Mouse (Mus musculus) hindbrain, postnatal 0 days (tissue): ENCODE results near the gene Ap2a2. TPM values are rescaled to one million over a fixed set of nuclear protein-coding genes. Genes with fewer than 3 reads are reported as not detected.

Experiments used
- ATAC-seq: fragments of 200-750 bp; cut with Nextera tagmentation; 2 replicates; pipeline ENCODE4 v1.8.0; 2017; ENCODE audit warnings: mild to moderate bottlenecking, moderate TSS enrichment, moderate library complexity
- DNase-seq: peaks from one replicate; pipeline ENCODE4 v3.0.0-alpha.2; 2015; ENCODE audit warnings: low spot score
- H3K27ac ChIP-seq: fragments of 300-500 bp; sonication (generic); 2 replicates; pipeline ENCODE4 v1.5.1; 2014; ENCODE audit warnings: mild to moderate bottlenecking
- H3K27me3 ChIP-seq: fragments of 300-500 bp; sonication (generic); 2 replicates; pipeline ENCODE4 v1.6.1; 2014; ENCODE audit warnings: low read length, mixed read lengths; ENCODE audit not compliant: insufficient read depth
- H3K36me3 ChIP-seq: fragments of 300-500 bp; sonication (generic); 2 replicates; pipeline ENCODE4 v1.6.1; 2014; ENCODE audit warnings: low read length, mixed read lengths; ENCODE audit not compliant: insufficient read depth
- H3K4me1 ChIP-seq: fragments of 300-500 bp; sonication (generic); 2 replicates; pipeline ENCODE4 v1.6.1; 2014; ENCODE audit warnings: antibody characterized with exemption, low read length, mixed read lengths; ENCODE audit not compliant: insufficient read depth
- H3K4me2 ChIP-seq: fragments of 300-500 bp; sonication (generic); 2 replicates; pipeline ENCODE4 v1.6.1; 2014; ENCODE audit warnings: low read depth, mild to moderate bottlenecking, low read length, moderate library complexity, mixed read lengths
- H3K4me3 ChIP-seq: fragments of 300-500 bp; sonication (generic); 2 replicates; pipeline ENCODE4 v1.5.1; 2014; ENCODE audit warnings: low read length
- H3K9ac ChIP-seq: fragments of 300-500 bp; sonication (generic); replicated peaks from 2 replicates; pipeline ENCODE4 v1.6.1; 2014; ENCODE audit warnings: mild to moderate bottlenecking, low read length, moderate library complexity, mixed read lengths
- H3K9me3 ChIP-seq: fragments of 300-500 bp; sonication (generic); 2 replicates; pipeline ENCODE4 v1.6.1; 2016; ENCODE audit warnings: low read length, mixed read lengths
- CTCF ChIP-seq: IDR thresholded peaks from 2 replicates; pipeline ENCODE4 v1.5.1; 2016; ENCODE audit warnings: antibody characterized with exemption, control low read depth, low read depth
- WGBS: fragments of 180-500 bp; shearing (Covaris S2); extraction: QIAGEN DNeasy Blood & Tissue Kit; methylation state at CpG from one replicate; pipeline ENCODE4 v1.1.7; 2014; 5-methylcytosine and 5-hydroxymethylcytosine counted together
- microRNA-seq, 2 experiments: library from miRNA; unstranded; fragments of <30 nt; microRNA quantifications; one replicate each; pipeline ENCODE4; 2016
- polyA plus RNA-seq: library from polyadenylated mRNA; unstranded; fragments of >200 nt; fragmentation: Nextera tagmentation; extraction: Ambion mirVana; gene quantifications from 2 replicates; pipeline ENCODE4 v1.2.1, GENCODE M21; 2015
- total RNA-seq: library from RNA; depleted of rRNA; stranded (reverse); fragments of >200 nt; gene quantifications from 2 replicates; pipeline ENCODE4 v1.2.3, GENCODE M21; 2014; rRNA removed

The Ap2a2 gene
- total and polyA plus RNA-seq, 2 experiments from 2014 or later = 115 to 209 TPM

DNA sequence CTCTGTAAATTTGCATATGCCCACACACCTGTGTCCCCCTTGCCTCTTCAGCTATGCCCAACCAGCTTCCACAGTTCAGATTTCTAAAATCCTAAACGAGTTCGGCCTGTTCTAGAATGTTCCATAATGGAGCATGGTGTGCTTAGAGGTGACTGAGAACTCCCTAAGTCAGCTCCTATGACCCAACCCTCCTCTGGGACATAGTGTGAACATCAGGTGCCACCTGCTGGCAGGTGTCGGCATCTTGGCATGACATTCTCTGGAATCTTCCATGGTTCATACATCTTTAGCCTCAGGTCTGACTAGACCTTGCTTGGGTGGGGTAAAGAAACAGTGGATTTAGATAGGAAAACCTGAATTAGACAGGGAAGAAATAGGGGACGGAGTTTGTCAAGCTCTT lies 109.0 kb downstream of the Ap2a2 start:
- Histone ChIP-seq H3K4me1 (no peaks in the 10 kb centered on the region), H3K4me2 (no peak overlapping the region), H3K9ac (no peak overlapping the region), H3K27me3 (no peaks in the 10 kb centered on the region), H3K27ac (no peak overlapping the region), H3K4me3 (no peak overlapping the region), H3K9me3 (no peaks in the 10 kb centered on the region), H3K36me3 (no peaks in the 10 kb centered on the region)
- DNase-seq (no peak), ATAC-seq (no peak)
- WGBS = 82% methylated on average over 4 of the region's 4 CpGs
- peak; percentile 40 for TF ChIP-seq CTCF

DNA sequence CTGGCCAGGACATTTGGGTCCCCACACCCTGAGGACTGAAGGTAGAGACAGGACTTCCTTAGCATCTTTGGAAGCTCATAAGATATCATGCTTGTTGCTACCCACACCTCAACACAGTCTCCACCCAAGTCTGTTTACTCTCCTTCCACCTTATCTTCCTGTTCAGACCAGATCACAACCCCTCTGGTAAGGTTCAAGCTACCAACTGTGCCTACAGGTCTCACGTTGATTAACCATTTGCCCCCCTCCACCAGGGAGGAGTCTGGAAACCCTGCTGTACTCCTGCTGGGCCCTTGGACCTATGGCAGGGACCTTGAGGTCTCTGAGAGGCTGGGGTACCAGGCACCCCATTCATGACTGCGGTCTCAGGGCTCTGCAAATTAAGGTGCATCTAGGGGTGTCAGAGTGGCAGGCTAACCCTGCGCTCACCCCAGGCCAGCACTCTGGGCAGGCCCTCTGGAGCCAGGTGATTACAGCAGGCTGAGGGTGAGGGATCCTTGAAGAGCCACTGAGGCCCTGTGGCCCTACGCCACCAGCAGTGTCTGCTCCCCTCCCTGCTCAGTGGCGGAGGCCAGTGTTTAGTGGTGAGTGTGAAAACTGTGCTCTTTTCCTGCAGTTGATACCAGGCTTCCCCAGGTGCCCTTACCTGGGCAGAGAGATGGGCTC lies 109.8 kb downstream of the Ap2a2 start:
- no peaks in the 10 kb centered on the region for H3K4me1 ChIP-seq
- WGBS = 85% methylated on average over 5 of the region's 5 CpGs
- no peak overlapping the region for H3K4me2 ChIP-seq
- H3K4me3 ChIP-seq = no peak overlapping the region
- H3K27ac ChIP-seq = no peak overlapping the region
- ATAC-seq = no peak
- TF ChIP-seq CTCF = no peak
- no peaks in the 10 kb centered on the region for H3K9me3 ChIP-seq
- no peaks in the 10 kb centered on the region for H3K27me3 ChIP-seq
- no peaks in the 10 kb centered on the region for H3K36me3 ChIP-seq
- no peak for DNase-seq
- no peak overlapping the region for H3K9ac ChIP-seq

DNA sequence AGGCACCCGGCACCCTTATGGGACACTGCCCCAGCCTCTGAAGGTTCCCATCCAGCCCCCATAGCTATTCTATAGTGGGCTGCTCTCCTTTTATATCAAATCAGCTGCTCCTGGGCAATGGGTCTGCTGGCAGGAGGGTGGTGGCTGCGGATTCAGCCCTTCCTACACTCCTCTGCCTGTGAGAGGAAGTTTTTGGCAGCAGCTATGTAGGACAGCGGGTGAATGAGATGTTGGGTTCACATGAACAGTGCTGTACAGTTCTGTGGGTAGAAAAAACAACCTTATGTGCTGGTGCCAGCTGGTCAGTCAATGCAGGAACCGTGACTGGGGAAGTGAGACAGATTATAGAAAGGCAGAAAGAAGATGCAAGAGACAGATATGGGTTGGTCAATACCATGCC lies 116.9 kb downstream of the Ap2a2 start:
- TF ChIP-seq CTCF = no peak
- H3K9ac ChIP-seq = no peak overlapping the region
- H3K27me3 ChIP-seq = no peaks in the 10 kb centered on the region
- H3K4me1 ChIP-seq = no peaks in the 10 kb centered on the region
- H3K27ac ChIP-seq = no peak overlapping the region
- H3K9me3 ChIP-seq = no peaks in the 10 kb centered on the region
- H3K4me2 ChIP-seq = no peak overlapping the region
- 65% methylated on average over 4 of the region's 4 CpGs for WGBS
- peak; percentile 70; the same call in 1 of the 2 replicates for ATAC-seq
- no peak for DNase-seq
- no peaks in the 10 kb centered on the region for H3K36me3 ChIP-seq
- H3K4me3 ChIP-seq = no peak overlapping the region

Small RNAs within 50 kb of the gene (microRNA-seq; reads per million reads assigned to microRNA genes)
- gene Mir7063 = 1.8 to 2.8 reads per million in 2 experiments

Other genes starting within 250 kb of the Ap2a2 start
- gene Deaf1, start 234.5 kb upstream of the Ap2a2 start, total RNA-seq = 218 and 220 TPM in 2 replicates
- 200 and 237 TPM in 2 replicates for gene Deaf1, start 234.5 kb upstream of the Ap2a2 start, polyA plus RNA-seq
- 31.6 and 36.4 TPM in 2 replicates for gene Tmem80, start 234.4 kb upstream of the Ap2a2 start, total RNA-seq
- 42.0 and 44.9 TPM in 2 replicates for gene Tmem80, start 234.4 kb upstream of the Ap2a2 start, polyA plus RNA-seq
- gene Eps8l2, start 223.3 kb upstream of the Ap2a2 start, total RNA-seq = 1.6 and 3.9 TPM in 2 replicates
- 1.5 and 2.4 TPM in 2 replicates for gene Eps8l2, start 223.3 kb upstream of the Ap2a2 start, polyA plus RNA-seq
- 156 and 200 TPM in 2 replicates for gene Taldo1, start 170.0 kb upstream of the Ap2a2 start, total RNA-seq
- gene Taldo1, start 170.0 kb upstream of the Ap2a2 start, polyA plus RNA-seq = 252 and 258 TPM in 2 replicates
- gene Gatd1, start 148.0 kb upstream of the Ap2a2 start, total RNA-seq = 61.2 and 74.4 TPM in 2 replicates
- gene Gatd1, start 148.0 kb upstream of the Ap2a2 start, polyA plus RNA-seq = 46.9 and 49.4 TPM in 2 replicates
- gene Cend1, start 132.7 kb upstream of the Ap2a2 start, total RNA-seq = 208 and 246 TPM in 2 replicates
- gene Cend1, start 132.7 kb upstream of the Ap2a2 start, polyA plus RNA-seq = 219 and 255 TPM in 2 replicates
- gene Slc25a22, start 124.3 kb upstream of the Ap2a2 start, total RNA-seq = 126 and 138 TPM in 2 replicates
- gene Slc25a22, start 124.3 kb upstream of the Ap2a2 start, polyA plus RNA-seq = 79.9 and 87.3 TPM in 2 replicates
- gene Pidd1, start 118.1 kb upstream of the Ap2a2 start, total RNA-seq = 3.6 and 4.6 TPM in 2 replicates
- 2.4 and 2.5 TPM in 2 replicates for gene Pidd1, start 118.1 kb upstream of the Ap2a2 start, polyA plus RNA-seq
- gene Rplp2, start 114.8 kb upstream of the Ap2a2 start, total RNA-seq = 179 and 249 TPM in 2 replicates
- gene Rplp2, start 114.8 kb upstream of the Ap2a2 start, polyA plus RNA-seq = 839 and 863 TPM in 2 replicates
- gene Pnpla2, start 107.0 kb upstream of the Ap2a2 start, total RNA-seq = 8.5 and 10.0 TPM in 2 replicates
- gene Pnpla2, start 107.0 kb upstream of the Ap2a2 start, polyA plus RNA-seq = 20.0 and 22.4 TPM in 2 replicates
- gene Cracr2b, start 101.1 kb upstream of the Ap2a2 start, total RNA-seq = 2.1 and 5.0 TPM in 2 replicates
- gene Cracr2b, start 101.1 kb upstream of the Ap2a2 start, polyA plus RNA-seq = 6.7 and 9.1 TPM in 2 replicates
- gene Cd151, start 94.8 kb upstream of the Ap2a2 start, total RNA-seq = 62.6 and 79.4 TPM in 2 replicates
- 16.1 and 18.5 TPM in 2 replicates for gene Cd151, start 94.8 kb upstream of the Ap2a2 start, polyA plus RNA-seq
- gene Polr2l, start 87.0 kb upstream of the Ap2a2 start, total RNA-seq = 25.5 and 46.1 TPM in 2 replicates
- 75.9 and 81.6 TPM in 2 replicates for gene Polr2l, start 87.0 kb upstream of the Ap2a2 start, polyA plus RNA-seq
- 101 and 119 TPM in 2 replicates for gene Tspan4, start 86.9 kb upstream of the Ap2a2 start, total RNA-seq
- 78.2 and 83.9 TPM in 2 replicates for gene Tspan4, start 86.9 kb upstream of the Ap2a2 start, polyA plus RNA-seq
- 34.2 and 55.2 TPM in 2 replicates for gene Chid1, start 22.3 kb upstream of the Ap2a2 start, total RNA-seq
- gene Chid1, start 22.3 kb upstream of the Ap2a2 start, polyA plus RNA-seq = 47.8 and 48.3 TPM in 2 replicates
- gene Muc6, start 93.1 kb downstream of the Ap2a2 start, total RNA-seq = not detected in 2 replicates
- 0.13 and 0.23 TPM in 2 replicates for gene Muc6, start 93.1 kb downstream of the Ap2a2 start, polyA plus RNA-seq
- gene Muc2, start 128.2 kb downstream of the Ap2a2 start, total RNA-seq = 0.83 and 1.3 TPM in 2 replicates
- gene Muc2, start 128.2 kb downstream of the Ap2a2 start, polyA plus RNA-seq = 0.20 and 0.91 TPM in 2 replicates
- gene Muc5ac, start 226.8 kb downstream of the Ap2a2 start, total RNA-seq = not detected in 2 replicates
- not detected in 2 replicates for gene Muc5ac, start 226.8 kb downstream of the Ap2a2 start, polyA plus RNA-seq